Mouse (Mus musculus): ENCODE measurements around the gene Nlrc3. TPM values are rescaled to one million over a fixed set of nuclear protein-coding genes. Genes with fewer than 3 reads are reported as not detected.
A peak's percentile ranks its signal among the peaks of the same experiment; 100 is the strongest.

The Nlrc3 gene
- polyA plus RNA-seq, 1 experiment: 2.2 TPM

DNA sequence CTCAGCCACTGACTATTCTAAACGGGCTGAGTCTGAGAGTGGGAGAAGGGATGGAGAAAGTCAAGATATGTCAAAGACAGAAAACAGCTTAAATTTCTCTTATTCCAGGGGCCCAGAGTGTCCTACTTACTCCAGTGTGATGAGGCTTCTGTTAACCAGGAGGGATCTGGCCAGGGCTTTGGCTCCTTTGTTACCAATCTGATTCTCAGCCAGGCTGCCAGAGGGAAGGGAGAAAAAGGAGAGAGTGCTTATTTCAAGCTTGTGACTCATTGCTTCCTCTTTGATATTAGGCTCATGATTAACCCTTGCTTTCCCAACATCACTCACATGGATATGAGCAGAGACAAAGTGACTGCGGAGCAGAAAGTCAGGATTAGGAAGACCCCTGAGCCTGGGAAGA, 17.2 kb downstream of the Nlrc3 start:
- no peak overlapping the region for H3K4me3 ChIP-seq (replicated peaks; ENCODE audit: insufficient read depth, low read depth, low read length)
- H3K27me3 ChIP-seq (ENCODE audit: control insufficient read depth, insufficient read depth, low read length): no peaks in the 10 kb centered on the region
- DNase-seq: peak; percentile 60 to 84
- peaks cover 11% of the 10 kb centered on the region for H3K4me1 ChIP-seq (ENCODE audit: control insufficient read depth, insufficient read depth, low read length)
- peak overlapping the region; percentile 15; the same call in 1 of the 2 replicates for H3K27ac ChIP-seq (ENCODE audit: insufficient read depth, low read length)
- 47% methylated on average over 2 of the region's 2 CpGs for WGBS
- TF ChIP-seq POLR2A (IDR thresholded peaks at IDR 0.05; ENCODE audit: borderline replicate concordance, insufficient read depth, low read length): no peak

DNA sequence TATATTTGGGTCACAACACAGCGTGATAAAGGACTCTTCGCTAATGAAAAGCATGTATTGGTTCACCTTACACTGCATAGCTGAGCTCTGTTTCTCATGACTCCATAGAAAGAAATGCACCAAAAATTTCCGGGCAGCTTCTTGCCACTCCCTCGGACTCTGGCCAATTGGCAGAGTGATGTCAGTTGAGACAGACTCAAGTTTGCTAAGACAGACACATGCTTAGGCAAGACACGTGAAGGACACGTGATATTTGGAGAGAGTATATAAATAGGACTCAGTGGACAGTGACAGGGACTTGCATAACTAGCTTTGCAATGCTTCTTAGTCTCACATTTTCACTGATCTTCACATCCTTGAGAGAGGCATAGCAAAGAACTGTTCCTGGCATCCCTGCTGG, 20.1 kb downstream of the Nlrc3 start:
- Histone ChIP-seq H3K27me3 (ENCODE audit: control insufficient read depth, insufficient read depth, low read length) (no peaks in the 10 kb centered on the region), H3K27ac (ENCODE audit: insufficient read depth, low read length) (0 out of 2 replicates have a peak overlapping the region, but pooled peaks have one; percentile 19), H3K4me3 (replicated peaks; ENCODE audit: insufficient read depth, low read depth, low read length) (no peak overlapping the region), H3K4me1 (ENCODE audit: control insufficient read depth, insufficient read depth, low read length) (peaks cover 11% of the 10 kb centered on the region; the same call in 1 of the 2 replicates)
- DNase-seq: peak; percentile 64 to 76
- 27% methylated on average over 6 of the region's 6 CpGs for WGBS
- TF ChIP-seq POLR2A (IDR thresholded peaks at IDR 0.05; ENCODE audit: borderline replicate concordance, insufficient read depth, low read length) (no peak), CTCF (IDR thresholded peaks at IDR 0.05; ENCODE audit: borderline replicate concordance, insufficient read depth, low read depth, low read length) (no peak)

DNA sequence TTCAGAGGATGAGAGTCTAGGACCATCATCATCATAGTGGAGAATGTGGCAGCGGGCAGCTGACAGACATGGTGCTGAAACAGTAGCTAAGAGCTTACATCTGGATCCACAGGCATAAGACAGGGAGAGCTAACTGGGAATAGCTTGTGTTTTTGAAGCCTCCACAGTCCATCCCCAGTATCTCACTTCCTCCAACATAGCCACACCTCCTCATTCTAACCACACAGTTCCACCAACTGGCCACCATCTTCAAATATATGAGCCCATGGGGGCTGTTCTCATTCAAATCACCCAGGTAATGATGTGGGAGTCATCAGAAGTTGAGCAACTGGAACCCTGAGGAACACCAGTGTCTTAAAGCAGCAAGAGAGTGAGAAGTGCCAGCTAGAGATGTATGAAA, 25.3 kb downstream of the Nlrc3 start:
- no peaks in the 10 kb centered on the region for H3K27me3 ChIP-seq (ENCODE audit: control insufficient read depth, insufficient read depth, low read length)
- no peak for TF ChIP-seq POLR2A (IDR thresholded peaks at IDR 0.05; ENCODE audit: borderline replicate concordance, insufficient read depth, low read length)
- no peak for TF ChIP-seq CTCF (IDR thresholded peaks at IDR 0.05; ENCODE audit: borderline replicate concordance, insufficient read depth, low read depth, low read length)
- 100% methylated on average over 1 of the region's 1 CpGs for WGBS
- H3K4me3 ChIP-seq (replicated peaks; ENCODE audit: insufficient read depth, low read depth, low read length): no peak overlapping the region
- peaks cover 1% of the 10 kb centered on the region; the same call in 1 of the 2 replicates for H3K4me1 ChIP-seq (ENCODE audit: control insufficient read depth, insufficient read depth, low read length)
- no peak for DNase-seq
- H3K27ac ChIP-seq (ENCODE audit: insufficient read depth, low read length): no peak overlapping the region

DNA sequence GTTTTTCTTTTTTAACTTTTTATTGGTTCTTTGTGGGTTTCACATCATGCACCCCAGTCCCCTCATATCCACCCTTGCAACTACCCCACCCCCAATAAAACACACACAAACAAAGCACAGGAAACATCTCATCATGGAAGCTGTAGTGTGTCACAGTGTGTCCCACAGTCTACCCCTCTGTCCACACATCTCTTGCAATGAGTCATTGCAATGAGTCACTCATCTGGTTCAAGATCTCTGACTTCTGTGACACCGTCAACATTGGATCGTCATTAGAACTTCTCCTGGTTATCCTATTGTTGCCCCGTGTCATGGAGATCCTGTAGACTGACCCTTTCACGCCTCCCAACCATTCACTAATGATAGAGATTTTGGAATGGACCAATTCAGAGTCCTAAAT, 41.7 kb downstream of the Nlrc3 start:
- H3K27me3 ChIP-seq (ENCODE audit: control insufficient read depth, insufficient read depth, low read length): no peaks in the 10 kb centered on the region
- H3K4me1 ChIP-seq (ENCODE audit: control insufficient read depth, insufficient read depth, low read length): no peaks in the 10 kb centered on the region
- no peak overlapping the region for H3K27ac ChIP-seq (ENCODE audit: insufficient read depth, low read length)
- DNase-seq: no peak
- no peak for TF ChIP-seq CTCF (IDR thresholded peaks at IDR 0.05; ENCODE audit: borderline replicate concordance, insufficient read depth, low read depth, low read length)
- WGBS: 91% methylated on average over 4 of the region's 4 CpGs
- H3K4me3 ChIP-seq (replicated peaks; ENCODE audit: insufficient read depth, low read depth, low read length): no peak overlapping the region

DNA sequence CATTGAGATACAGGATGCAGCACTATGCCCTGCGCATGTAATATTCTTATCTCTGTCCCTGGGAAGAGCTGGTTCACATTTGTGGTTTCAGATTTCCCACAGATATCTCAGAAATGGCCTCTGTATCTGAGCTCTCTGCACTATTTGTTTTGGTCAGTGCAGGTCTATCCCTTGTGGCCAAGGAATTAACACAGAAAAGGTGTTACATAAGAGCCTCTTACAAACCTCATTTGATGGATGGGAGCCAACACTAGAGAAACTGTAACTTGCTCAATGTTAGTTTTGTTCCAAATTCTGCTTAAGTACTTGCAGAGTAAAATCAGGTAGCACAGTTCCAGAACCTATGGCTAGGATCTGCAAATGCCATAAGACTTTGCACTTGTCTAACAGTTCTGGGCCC, 42.3 kb downstream of the Nlrc3 start:
- 95% methylated on average over 1 of the region's 1 CpGs for WGBS
- TF ChIP-seq CTCF (IDR thresholded peaks at IDR 0.05; ENCODE audit: borderline replicate concordance, insufficient read depth, low read depth, low read length): no peak
- no peak for DNase-seq
- Histone ChIP-seq H3K4me3 (replicated peaks; ENCODE audit: insufficient read depth, low read depth, low read length) (no peak overlapping the region), H3K27me3 (ENCODE audit: control insufficient read depth, insufficient read depth, low read length) (no peaks in the 10 kb centered on the region), H3K27ac (ENCODE audit: insufficient read depth, low read length) (no peak overlapping the region), H3K4me1 (ENCODE audit: control insufficient read depth, insufficient read depth, low read length) (no peaks in the 10 kb centered on the region)

DNA sequence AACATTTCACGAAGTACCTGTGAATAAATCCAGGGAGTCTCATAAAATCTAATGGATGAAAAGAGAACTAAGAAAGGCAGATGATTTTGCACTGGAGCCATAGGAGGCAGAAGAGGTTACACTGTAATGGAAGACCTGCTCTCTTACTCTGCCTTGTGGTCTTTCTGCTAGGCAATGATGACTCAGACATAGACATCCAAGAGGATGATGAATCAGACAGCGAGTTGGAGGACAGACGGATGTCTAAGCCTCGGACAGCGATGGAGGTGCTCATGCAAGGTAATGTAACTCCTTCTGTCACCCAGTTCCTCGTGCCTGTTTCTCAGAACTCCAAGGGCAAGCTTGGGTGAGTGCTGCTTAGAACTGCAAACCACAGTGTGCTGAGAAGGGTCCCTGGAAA, 42.9 kb downstream of the Nlrc3 start:
- Histone ChIP-seq H3K4me1 (ENCODE audit: control insufficient read depth, insufficient read depth, low read length) (no peaks in the 10 kb centered on the region), H3K27ac (ENCODE audit: insufficient read depth, low read length) (no peak overlapping the region), H3K27me3 (ENCODE audit: control insufficient read depth, insufficient read depth, low read length) (no peaks in the 10 kb centered on the region), H3K4me3 (replicated peaks; ENCODE audit: insufficient read depth, low read depth, low read length) (no peak overlapping the region)
- DNase-seq: no peak
- 94% methylated on average over 6 of the region's 6 CpGs for WGBS
- no peak for TF ChIP-seq CTCF (IDR thresholded peaks at IDR 0.05; ENCODE audit: borderline replicate concordance, insufficient read depth, low read depth, low read length)
- no peak for TF ChIP-seq POLR2A (IDR thresholded peaks at IDR 0.05; ENCODE audit: borderline replicate concordance, insufficient read depth, low read length)

DNA sequence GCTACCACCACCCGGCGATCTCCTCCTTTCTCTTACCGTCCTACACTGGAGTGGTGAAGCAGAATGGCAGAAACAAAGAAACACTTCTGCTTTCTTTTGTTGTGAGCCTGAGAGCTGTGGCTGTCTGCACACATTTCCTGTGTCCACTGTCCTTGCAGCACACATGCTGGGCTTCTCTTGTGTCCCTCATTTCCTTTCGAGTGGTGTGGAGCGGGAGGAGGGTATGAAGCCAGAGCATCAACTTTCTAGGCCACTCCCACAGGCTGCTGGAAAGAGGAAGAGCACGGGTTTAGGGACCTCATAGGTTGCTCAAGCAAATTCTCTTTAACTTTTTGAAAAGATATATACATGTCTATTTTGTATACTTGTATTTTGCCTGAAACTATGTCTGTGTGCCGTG, 47.3 kb downstream of the Nlrc3 start:
- TF ChIP-seq CTCF (IDR thresholded peaks at IDR 0.05; ENCODE audit: borderline replicate concordance, insufficient read depth, low read depth, low read length): no peak
- TF ChIP-seq POLR2A (IDR thresholded peaks at IDR 0.05; ENCODE audit: borderline replicate concordance, insufficient read depth, low read length): no peak
- no peaks in the 10 kb centered on the region for H3K27me3 ChIP-seq (ENCODE audit: control insufficient read depth, insufficient read depth, low read length)
- WGBS: 67% methylated on average over 7 of the region's 7 CpGs
- no peak overlapping the region for H3K4me3 ChIP-seq (replicated peaks; ENCODE audit: insufficient read depth, low read depth, low read length)
- DNase-seq: no peak
- H3K4me1 ChIP-seq (ENCODE audit: control insufficient read depth, insufficient read depth, low read length): no peaks in the 10 kb centered on the region
- H3K27ac ChIP-seq (ENCODE audit: insufficient read depth, low read length): no peak overlapping the region

DNA sequence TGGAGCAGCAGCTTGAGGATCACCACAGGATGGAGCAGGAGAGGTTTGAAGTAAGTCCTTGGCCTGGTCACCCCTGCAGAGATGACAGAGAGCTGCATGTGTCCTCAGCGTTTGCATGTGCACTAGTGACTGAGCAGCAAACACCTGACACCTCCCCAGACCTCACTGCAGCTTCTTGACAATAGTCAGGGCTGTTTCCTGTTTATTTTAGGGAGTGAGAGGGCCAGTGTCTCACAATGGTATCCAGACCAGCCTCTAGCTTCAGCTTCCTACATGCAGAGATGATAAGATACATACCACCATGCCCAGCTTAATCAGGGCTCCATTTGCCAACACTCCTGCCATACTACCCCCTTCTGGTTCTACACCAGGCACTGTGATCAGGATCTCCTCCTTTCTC, 47.9 kb downstream of the Nlrc3 start:
- no peak overlapping the region for H3K4me3 ChIP-seq (replicated peaks; ENCODE audit: insufficient read depth, low read depth, low read length)
- H3K27ac ChIP-seq (ENCODE audit: insufficient read depth, low read length): no peak overlapping the region
- TF ChIP-seq CTCF (IDR thresholded peaks at IDR 0.05; ENCODE audit: borderline replicate concordance, insufficient read depth, low read depth, low read length) (no peak), POLR2A (IDR thresholded peaks at IDR 0.05; ENCODE audit: borderline replicate concordance, insufficient read depth, low read length) (no peak)
- H3K4me1 ChIP-seq (ENCODE audit: control insufficient read depth, insufficient read depth, low read length): no peaks in the 10 kb centered on the region
- H3K27me3 ChIP-seq (ENCODE audit: control insufficient read depth, insufficient read depth, low read length): no peaks in the 10 kb centered on the region
- no peak for DNase-seq
- 48% methylated on average over 1 of the region's 1 CpGs for WGBS

DNA sequence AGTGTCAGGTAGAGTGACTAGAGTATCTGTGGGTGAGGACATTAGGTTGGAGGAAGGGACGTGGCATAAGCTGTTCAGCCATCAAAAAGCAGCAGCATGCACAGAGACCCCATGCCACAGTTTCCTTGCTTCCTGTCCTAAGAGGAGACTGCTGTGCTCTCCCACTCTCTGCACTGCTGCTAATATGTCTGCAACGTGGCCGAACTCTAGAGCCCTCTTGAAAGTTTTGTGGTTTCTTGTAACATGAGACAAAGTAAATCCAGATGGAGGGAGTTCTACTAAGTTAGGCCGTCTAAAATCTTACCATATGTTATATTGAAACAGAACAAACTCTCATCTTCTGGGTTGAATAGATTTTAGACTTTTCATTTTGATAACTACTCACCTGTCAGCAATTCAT, 52.5 kb downstream of the Nlrc3 start:
- H3K27me3 ChIP-seq (ENCODE audit: control insufficient read depth, insufficient read depth, low read length): no peaks in the 10 kb centered on the region
- TF ChIP-seq POLR2A (IDR thresholded peaks at IDR 0.05; ENCODE audit: borderline replicate concordance, insufficient read depth, low read length): no peak
- TF ChIP-seq CTCF (IDR thresholded peaks at IDR 0.05; ENCODE audit: borderline replicate concordance, insufficient read depth, low read depth, low read length): no peak
- WGBS: 85% methylated on average over 4 of the region's 4 CpGs

More for the DNA sequence above, 52.5 kb downstream of the Nlrc3 start:
- Histone ChIP-seq H3K4me3 (replicated peaks; ENCODE audit: insufficient read depth, low read depth, low read length) (no peak overlapping the region), H3K4me1 (ENCODE audit: control insufficient read depth, insufficient read depth, low read length) (no peaks in the 10 kb centered on the region), H3K27ac (ENCODE audit: insufficient read depth, low read length) (no peak overlapping the region)
- no peak for DNase-seq
